Mouse (Mus musculus): ENCODE measurements at regions not wholly inside any gene's neighbourhood (a gene's known extent, or its start where the extent isn't known, plus 50 kb on each side); places are given as distances from the start of the nearest gene placed in this dataset.

GRCm38 (mm10) chr6:143475296-143475695 lies 308.3 kb downstream of the Etnk1 start:
- intact Hi-C loops (cut with DNase I): no loop called here
- DNase-seq (ENCODE audit: low spot score in 2 of 2): no peak

- peak; percentile 44 to 60 for DNase-seq (ENCODE audit: low spot score in 2 of 2)
- intact Hi-C loops (cut with DNase I): no loop called here
These were observed 310.4 kb downstream of the Etnk1 start for GRCm38 (mm10) chr6:143477396-143477795.

GRCm38 (mm10) chr6:143479239-143479638 lies 312.2 kb downstream of the Etnk1 start:
- intact Hi-C loops (cut with DNase I): no loop called here
- DNase-seq (ENCODE audit: low spot score in 2 of 2): no peak

GRCm38 (mm10) chr6:143479701-143480388 lies 312.8 kb downstream of the Etnk1 start:
- intact Hi-C loops (cut with DNase I): no loop called here

GRCm38 (mm10) chr6:143482272-143482671 lies 315.3 kb downstream of the Etnk1 start:
- DNase-seq (ENCODE audit: low spot score in 2 of 2): no peak
- intact Hi-C loops (cut with DNase I): no loop called here

More at GRCm38 (mm10) chr6:143479701-143480388, 312.8 kb downstream of the Etnk1 start:
- DNase-seq (ENCODE audit: low spot score in 2 of 2): no peak

GRCm38 (mm10) chr6:143482868-143483267 lies 315.8 kb downstream of the Etnk1 start:
- DNase-seq (ENCODE audit: low spot score in 2 of 2): no peak
- intact Hi-C loops (cut with DNase I): no loop called here

- intact Hi-C loops (cut with DNase I): no loop called here
These were observed 317.9 kb downstream of the Etnk1 start for GRCm38 (mm10) chr6:143484941-143485340.

GRCm38 (mm10) chr6:143487003-143487402 lies 320.0 kb downstream of the Etnk1 start:
- no peak for DNase-seq (ENCODE audit: low spot score in 2 of 2)
- intact Hi-C loops (cut with DNase I): no loop called here

More at GRCm38 (mm10) chr6:143484941-143485340, 317.9 kb downstream of the Etnk1 start:
- DNase-seq (ENCODE audit: low spot score in 2 of 2): no peak

GRCm38 (mm10) chr6:143490019-143490418 lies 323.0 kb downstream of the Etnk1 start:
- DNase-seq (ENCODE audit: low spot score in 2 of 2): no peak
- intact Hi-C loops (cut with DNase I): no loop called here

- intact Hi-C loops (cut with DNase I): no loop called here
- DNase-seq (ENCODE audit: low spot score in 2 of 2): no peak
These were observed 324.4 kb downstream of the Etnk1 start for GRCm38 (mm10) chr6:143491380-143491779.

GRCm38 (mm10) chr6:143493543-143493942 lies 326.5 kb downstream of the Etnk1 start:
- no peak for DNase-seq (ENCODE audit: low spot score in 2 of 2)
- intact Hi-C loops (cut with DNase I): no loop called here

- intact Hi-C loops (cut with DNase I): no loop called here
- no peak for DNase-seq (ENCODE audit: low spot score in 2 of 2)
These were observed 327.3 kb downstream of the Etnk1 start for GRCm38 (mm10) chr6:143494341-143494740.

GRCm38 (mm10) chr6:143494886-143495285 lies 327.9 kb downstream of the Etnk1 start:
- no peak for DNase-seq (ENCODE audit: low spot score in 2 of 2)
- intact Hi-C loops (cut with DNase I): no loop called here

GRCm38 (mm10) chr6:143498764-143499163 lies 331.7 kb downstream of the Etnk1 start:
- no peak for DNase-seq (ENCODE audit: low spot score in 2 of 2)
- intact Hi-C loops (cut with DNase I): no loop called here

GRCm38 (mm10) chr6:143499259-143500043 lies 332.4 kb downstream of the Etnk1 start:
- no peak for DNase-seq (ENCODE audit: low spot score in 2 of 2)
- intact Hi-C loops (cut with DNase I): no loop called here

- intact Hi-C loops (cut with DNase I): no loop called here
- no peak for DNase-seq (ENCODE audit: low spot score in 2 of 2)
These were observed 335.8 kb downstream of the Etnk1 start for GRCm38 (mm10) chr6:143502803-143503202.

GRCm38 (mm10) chr6:143503953-143504352 lies 336.9 kb downstream of the Etnk1 start:
- intact Hi-C loops (cut with DNase I): no loop called here
- DNase-seq (ENCODE audit: low spot score in 2 of 2): no peak

- intact Hi-C loops (cut with DNase I): no loop called here
- no peak for DNase-seq (ENCODE audit: low spot score in 2 of 2)
These were observed 346.4 kb downstream of the Etnk1 start for GRCm38 (mm10) chr6:143513459-143513858.

- intact Hi-C loops (cut with DNase I): no loop called here
- no peak for DNase-seq (ENCODE audit: low spot score in 2 of 2)
These were observed 348.1 kb downstream of the Etnk1 start for GRCm38 (mm10) chr6:143515137-143515536.

- no peak for DNase-seq (ENCODE audit: low spot score in 2 of 2)
These were observed 349.7 kb downstream of the Etnk1 start for GRCm38 (mm10) chr6:143516746-143517145.

GRCm38 (mm10) chr6:143518476-143518875 lies 351.5 kb downstream of the Etnk1 start:
- intact Hi-C loops (cut with DNase I): no loop called here
- DNase-seq (ENCODE audit: low spot score in 2 of 2): no peak

More at GRCm38 (mm10) chr6:143516746-143517145, 349.7 kb downstream of the Etnk1 start:
- intact Hi-C loops (cut with DNase I): no loop called here
